Mouse (Mus musculus) right cerebral cortex, adult 18-20 months (tissue): ENCODE results near the gene Pan3.

Experiments used
- DNase-seq: peaks from one replicate; pipeline ENCODE4 v3.0.0; 2022; ENCODE audit warnings: mixed read lengths

The Pan3 gene

DNA sequence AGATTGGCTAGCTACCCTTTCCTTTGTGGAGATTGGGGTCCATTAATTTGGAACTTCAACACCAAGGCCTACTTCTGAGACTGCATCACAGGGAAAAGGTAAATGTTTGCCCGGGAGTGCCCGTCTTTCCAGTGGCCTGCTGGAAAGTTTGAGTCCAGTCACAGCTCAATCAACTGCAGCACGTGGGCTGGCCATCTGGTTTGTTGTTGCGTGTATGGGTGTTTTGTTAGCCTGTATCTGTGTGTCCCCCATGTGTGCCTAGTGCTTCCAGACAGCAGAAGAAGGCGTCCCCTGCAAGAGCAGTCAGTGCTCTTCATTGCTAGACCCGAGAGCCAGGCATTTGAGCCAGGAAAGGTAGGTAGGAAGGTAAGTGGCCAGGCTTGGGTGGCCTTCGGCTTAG, 135.5 kb downstream of the Pan3 start:
- DNase-seq = peak; percentile 70

DNA sequence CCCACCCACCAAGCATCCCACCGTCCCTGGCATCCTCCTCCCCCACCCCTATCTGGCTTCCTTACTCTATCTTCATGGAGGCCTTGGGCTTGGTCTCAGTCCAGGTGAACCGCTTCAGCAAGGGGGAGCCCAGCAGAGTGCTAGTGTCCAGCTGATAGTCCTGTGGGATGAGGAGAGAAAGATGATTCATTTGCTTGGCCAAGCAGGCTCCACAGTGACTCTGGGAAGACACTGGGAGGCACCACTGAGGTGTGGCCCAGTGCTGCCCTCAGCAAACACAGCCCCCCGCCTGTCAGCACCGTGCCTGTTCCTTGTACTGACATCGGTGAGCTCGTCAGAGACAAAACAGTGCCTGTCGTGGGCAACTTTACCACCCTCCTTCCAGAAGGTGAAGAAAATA, 136.4 kb downstream of the Pan3 start:
- no peak for DNase-seq

DNA sequence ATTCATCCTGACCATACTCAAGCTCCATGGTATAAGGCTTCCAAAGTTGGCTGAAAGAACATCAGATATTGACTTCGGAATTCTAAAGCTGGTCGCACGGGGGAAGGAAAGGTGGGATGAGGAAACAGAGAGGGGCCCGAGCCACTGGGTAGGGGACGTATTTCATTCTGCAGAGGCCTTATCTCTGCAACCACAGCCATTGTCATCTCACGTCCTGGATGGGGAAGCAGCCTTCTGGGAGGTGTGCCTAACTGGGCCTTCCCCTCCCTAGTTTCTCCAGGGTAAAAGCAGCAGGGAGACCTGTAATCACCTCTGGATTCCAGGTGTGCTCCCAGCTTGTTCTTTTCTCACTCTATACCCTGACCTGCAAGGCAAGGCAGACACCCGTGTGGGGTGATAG, 142.7 kb downstream of the Pan3 start:
- no peak for DNase-seq

DNA sequence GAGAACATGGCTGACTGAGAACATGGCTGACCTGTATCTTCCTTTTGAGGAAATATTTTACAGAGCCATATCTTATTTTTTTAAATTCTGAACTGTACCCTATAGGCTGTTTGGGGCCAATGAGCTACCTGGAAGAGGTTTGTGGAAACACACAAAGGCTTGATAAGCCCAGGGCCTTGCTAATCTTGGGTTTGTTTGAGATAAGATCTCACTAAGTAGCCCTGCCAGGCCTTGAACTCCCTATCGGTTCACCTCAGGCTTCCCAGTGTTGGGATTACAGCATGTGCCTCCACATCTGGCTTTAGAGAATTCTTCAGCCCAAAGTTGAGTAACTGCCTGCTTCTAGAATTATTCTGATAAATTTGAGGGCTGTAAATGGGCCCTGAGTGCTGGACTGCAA, 143.6 kb downstream of the Pan3 start:
- no peak for DNase-seq

DNA sequence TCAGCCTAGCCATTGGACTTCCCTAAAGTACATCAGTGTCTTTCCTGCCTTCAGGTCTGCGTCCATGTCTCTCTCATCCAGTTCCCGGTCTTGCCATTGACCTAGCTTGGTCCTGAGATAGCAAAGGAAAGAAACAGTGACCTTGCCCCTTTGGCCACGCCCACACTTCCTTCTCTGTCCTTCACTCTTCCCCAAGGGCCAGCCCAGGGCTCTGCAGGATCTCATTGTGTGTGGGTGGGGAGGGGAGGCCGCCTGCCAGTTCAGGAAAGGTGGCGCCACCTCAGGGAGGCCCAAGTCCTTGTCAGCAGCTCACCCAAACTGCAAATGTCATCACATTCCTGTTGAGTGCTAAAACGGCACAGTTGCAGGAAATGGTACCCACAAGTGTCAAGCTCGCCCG, 144.6 kb downstream of the Pan3 start:
- DNase-seq = no peak

DNA sequence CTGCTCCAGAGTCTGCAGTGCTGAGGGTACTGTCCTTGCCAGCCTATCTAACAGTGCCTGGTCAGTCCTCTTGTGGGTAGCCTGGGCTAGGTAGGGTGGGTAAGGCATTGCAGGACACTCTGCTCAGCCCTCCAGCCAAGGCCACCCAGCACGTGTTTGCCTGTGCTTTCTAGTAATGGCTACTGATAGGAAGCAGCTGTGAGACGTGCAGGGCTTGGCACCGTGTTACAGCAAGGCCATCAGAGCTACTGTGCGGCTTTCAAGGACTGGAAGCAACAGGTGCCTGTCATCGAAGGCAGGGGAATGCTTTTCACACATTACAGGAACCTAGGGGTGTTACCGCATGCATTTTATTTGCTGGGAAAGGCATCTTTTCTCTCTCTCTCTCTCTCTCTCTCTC, 147.0 kb downstream of the Pan3 start:
- DNase-seq = no peak

DNA sequence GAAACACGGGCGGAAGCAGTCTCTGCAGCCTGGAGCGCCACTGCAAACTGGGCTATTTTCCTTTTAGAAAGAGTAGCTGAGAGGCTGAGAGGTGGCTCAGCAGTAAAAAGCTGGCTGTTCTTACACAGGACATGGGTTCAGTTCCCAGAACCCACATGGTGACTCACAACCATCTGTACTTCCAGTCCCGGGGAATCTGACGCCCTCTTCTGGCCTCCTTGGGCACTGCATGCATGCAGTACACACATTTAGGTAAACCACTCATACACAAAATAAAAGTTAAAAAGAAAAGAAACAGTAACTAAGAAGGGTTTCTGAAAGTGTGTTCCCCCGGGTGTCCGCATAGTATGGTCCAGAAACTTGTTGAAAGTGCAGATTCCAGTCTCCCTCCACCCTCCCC, 149.2 kb downstream of the Pan3 start:
- DNase-seq = no peak

DNA sequence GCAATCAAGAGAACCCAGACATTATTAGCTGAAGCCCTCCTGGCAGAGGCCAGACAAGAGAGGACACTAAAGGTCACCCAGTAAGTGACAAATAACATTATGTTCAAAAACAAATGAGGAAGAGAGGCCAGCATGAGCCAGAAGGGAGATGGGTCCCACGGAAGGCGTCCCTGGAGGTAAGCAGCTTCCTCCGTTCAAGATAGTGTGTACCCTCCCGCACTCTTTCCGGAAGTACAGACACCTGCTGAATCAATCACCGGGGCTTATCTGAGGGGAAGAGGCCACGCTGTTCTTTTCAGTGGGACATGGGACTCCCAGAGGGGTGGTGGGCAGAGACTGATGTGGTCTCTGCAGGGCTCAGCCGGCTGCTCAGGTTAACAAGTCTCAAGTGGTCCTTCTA, 149.7 kb downstream of the Pan3 start:
- no peak for DNase-seq

DNA sequence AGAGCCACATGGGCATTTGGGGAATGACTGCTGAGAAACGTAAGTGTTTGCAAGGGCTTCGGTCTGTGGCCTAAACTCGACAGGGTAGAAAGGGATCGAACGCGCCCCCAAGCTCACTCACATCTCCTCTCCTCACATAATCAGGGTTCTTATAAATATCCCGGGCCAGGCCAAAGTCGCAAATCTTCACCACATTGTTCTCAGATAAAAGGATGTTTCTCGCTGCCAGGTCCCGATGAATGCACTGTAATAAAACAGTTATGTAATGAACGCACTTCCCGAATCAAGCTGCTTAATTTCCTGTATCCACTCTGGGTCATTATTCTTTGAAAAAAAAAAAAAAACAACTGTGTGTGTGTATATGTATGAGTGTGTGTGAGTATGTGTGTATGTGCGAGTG, 150.2 kb downstream of the Pan3 start:
- DNase-seq = no peak

DNA sequence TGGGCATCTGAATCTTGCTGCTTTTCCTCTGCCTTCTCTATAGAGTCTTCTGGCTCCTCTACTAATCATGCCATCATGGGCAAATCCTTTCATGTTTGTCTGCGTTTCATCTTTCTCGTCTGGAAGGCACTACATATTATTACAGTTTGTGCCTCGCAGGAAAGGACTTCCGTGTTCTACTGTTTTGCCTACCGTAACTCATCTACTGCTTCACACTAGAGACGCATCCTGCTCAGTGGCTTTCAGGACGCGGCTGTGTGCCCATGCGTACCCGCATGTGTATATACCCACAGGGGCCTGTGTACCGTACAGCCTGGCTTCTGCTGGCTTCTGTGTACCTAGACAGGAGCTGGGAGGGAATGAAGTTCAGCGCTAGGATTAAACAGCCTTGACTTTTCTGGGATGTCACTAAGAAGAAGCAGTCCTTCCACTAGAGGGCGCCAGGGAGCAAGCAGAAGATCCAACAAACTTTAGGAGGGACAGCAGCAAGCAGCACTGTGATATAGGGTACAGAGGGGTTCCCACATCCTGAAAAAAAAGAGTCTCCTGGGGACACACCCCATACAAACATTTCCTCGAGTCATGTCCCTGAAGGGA, 153.8 kb downstream of the Pan3 start:
- DNase-seq = peak; percentile 59

DNA sequence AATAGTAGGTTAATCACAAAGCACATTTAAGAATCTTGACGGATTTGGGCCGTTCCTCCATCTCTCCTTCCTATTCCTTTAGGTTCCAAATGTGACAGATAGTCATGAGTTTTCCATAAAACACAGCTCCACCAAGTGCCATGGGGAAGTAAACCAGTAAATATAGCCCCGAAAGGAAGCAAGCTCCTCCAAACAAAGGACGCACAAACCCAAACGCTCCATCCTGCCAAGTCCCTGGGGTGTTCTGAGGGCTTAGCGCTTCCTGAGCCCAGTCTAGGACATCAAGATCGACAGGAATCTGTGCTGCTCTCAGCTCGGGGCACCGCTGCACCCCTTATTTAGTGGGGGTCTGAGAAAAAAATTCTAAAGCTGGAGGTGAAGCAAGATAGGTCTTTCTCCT, 154.7 kb downstream of the Pan3 start:
- DNase-seq = no peak

DNA sequence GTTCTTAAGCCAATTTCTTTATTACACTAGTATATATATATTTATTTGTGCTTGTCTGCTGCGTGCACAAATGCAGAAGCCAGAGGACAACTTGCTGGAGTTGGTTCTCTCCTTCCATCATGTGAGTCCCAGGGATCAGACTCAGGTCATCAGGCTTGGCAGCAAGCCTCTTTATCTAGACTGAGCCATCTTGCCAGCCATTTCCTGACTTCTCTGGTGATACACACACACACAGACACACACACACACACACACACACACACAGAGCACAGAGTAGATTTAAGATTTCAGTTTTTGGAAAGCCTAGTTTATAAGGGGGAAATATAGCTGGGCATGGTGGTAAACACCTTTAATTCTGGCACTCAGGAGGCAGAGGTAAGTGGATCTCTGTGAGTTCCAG, 155.1 kb downstream of the Pan3 start:
- no peak for DNase-seq

DNA sequence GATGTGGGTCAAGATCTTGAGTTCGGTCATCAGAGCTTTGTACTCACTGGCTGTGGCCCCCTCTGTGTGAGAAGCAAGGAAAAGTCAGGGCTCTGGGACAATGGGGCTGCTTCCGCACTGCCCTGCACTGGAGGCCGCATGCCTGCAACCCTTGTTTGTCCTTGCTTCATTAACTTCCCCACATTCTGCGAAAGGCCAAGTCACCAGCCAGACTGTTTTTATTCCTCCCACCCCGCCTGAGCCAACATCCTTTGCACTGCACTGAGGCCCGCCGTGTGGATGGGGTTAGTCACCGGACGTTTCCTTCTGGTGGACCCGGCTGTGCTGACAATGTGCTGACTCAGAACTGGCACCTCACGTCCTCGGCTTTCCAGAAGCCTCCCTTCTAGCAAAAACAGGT, 159.9 kb downstream of the Pan3 start:
- DNase-seq = peak; percentile 25

DNA sequence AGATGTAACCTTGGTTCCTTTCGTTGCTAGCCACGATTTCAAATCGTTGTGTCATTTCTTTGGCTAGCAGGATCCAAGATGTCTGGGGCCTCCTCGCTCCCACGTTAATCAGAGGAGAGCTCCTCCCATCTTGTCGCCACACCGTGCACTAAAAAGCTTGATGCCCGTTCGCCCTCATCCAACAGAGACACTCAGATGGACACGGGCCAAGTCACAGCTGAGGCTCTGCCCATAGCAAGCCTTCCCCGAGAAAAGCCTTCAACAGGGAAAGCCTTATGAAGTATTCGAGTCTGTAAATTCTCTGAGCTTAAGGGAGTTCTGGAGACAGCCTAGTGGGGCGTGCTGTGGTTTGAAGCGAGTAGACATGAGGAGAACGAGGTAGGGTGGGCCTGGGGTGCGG, 167.9 kb downstream of the Pan3 start:
- no peak for DNase-seq
